Mouse (Mus musculus) activated CD4-positive, CD25-positive, alpha-beta regulatory T cell, adult 4 months (primary cell): Measurements from ENCODE around the gene Ankra2. TPM values are rescaled to one million over a fixed set of nuclear protein-coding genes. Genes with fewer than 3 reads are reported as not detected.

Experiments used
- ATAC-seq: one replicate; pipeline ENCODE4 v1.8.0; 2017
- polyA plus RNA-seq, 2 experiments: library from polyadenylated mRNA; unstranded; fragments of 100-300 nt; shearing (Covaris generic); gene quantifications; one replicate each; pipeline ENCODE4 v1.2.1; 2017

Ankra2 gene
- polyA plus RNA-seq, 2 experiments from 2014 or later = 23.1 to 24.9 TPM

DNA sequence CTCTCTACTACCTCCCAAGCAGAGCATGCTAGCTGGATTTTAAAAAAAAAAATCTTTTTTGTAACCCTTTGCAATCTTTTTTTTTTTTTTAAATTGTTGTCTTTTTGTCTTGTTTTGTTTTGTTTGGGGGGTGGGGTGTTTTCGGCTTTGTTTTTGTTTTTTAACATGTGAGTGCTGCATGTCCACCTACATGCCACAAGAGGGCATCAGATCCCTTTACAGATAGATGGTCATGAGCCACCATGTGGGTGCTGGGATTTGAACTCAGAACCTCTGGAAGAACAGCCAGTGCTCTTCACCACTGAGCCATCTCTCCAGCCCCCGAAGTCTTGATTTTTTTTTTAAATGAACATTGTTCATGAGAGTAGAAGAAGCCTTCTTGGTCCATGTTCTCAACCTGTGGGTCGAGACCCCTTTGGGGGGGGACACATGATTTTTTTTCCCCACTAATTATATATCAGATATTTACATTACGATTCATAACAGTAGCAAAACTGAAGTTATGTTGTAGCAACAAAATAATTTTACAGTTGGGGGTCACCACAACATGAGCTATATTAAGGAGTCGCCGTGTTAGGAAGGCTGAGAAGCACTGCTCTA, 35.1 kb downstream of the Ankra2 start:
- ATAC-seq = no peak

DNA sequence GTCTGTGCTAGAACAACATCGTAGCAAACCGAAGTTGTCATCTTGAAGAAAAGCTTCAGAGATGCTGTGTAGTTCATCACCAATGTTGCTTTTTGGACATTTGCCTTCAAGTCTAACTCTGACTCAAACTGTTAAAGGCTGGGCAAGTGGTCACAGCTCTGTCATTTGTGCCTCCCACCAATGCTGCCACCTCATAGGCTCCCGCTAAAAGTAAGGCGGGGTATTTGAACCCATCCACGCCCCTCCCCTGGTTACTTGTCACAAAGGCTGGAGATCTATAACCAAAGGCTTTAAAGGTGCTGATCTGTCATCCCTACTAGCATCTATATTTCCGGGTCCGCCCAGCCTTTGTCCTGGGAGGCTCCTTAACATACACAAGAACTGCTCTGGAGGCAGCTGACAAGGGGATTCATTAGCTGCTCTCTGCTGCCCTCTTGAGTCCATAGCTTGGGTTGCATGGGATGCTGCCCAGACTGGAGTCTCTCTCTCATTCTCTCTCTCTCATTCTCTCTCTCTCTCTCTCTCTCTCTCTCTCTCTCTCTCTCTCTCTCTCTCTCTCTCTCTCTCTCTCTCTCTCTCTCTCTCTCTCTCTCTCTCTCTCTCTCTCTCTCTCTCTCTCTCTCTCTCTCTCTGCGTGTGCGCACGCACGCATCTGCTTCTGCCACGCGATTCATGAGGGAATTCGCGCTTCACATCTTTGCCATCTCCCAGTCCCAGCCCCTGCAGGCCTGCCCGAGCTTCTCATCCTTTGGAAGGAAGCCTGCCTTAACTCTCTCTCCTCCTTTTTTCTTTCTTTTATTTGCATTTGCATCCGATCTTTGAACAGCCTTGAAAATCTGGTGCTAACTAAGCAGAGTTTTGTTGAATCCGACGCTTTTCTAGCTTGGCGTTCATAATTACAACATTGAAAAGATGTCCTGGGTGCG, 36.2 kb downstream of the Ankra2 start:
- peak; percentile 82 for ATAC-seq

DNA sequence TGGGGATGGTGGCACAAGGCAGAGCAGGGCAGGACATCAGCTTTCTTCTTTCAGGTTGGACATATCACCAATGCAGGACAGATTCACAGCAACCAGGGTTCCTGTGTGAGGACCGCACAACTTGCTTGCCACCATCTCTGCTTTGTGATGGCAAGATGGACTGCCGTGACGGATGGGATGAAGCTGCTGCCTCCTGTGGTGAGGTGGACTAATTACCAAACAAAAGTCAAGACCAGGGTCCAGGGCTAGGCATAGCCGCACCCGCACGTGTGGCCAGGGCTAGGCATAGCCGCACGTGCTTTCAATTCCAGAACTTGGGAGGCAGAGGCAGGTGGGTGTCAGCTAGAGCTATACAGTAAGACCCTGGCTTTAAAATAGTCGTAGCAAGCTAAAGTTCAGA, 42.4 kb downstream of the Ankra2 start:
- no peak for ATAC-seq

DNA sequence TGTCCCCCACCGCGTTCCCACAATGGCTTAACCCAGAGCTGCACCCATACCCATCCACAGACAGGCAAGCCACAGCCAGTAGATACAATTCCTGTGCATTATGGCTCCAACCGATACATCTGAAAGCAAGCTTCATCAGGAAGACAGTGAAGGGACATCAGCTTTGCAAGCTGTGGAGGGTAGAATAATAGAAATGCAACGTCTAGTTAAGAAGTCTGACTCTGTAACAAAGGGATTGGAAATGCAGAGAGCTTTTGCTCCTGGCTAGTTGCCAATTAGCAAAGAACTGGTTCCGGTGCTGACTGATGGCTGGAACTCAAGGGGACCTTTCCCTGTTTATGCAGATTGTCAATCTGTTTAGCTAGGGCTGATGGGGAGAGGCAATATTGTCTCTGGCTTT, 43.5 kb downstream of the Ankra2 start:
- ATAC-seq = no peak

DNA sequence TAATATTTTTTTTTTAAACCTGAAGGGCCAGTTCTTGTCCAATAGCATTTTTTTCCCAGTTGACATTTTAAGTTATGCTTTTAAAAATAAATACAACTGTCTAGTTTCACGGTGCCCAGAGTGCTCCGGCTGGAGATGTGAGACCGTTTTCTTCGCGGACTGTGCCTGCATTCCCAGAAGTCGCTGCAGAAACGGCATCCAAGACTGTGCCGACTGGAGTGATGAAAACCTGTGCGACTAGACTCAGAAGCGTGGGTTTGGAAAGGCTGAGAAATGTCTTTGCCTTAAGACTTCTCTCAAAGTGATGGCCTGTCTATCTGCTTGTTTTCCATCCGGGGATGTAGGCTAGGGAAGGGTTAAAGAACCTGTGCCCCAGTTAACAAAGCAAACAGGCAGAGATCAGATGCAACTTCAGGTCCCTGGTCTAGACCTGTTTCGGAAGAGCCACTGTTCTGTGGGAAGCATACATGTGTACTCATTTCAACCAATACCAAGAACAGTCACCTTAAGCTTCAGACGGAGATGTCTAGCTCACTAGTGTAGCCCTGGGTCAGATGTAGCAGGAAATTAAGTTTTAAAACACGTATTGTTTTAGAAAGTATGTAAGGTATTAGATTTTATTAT, 44.1 kb downstream of the Ankra2 start:
- no peak for ATAC-seq

DNA sequence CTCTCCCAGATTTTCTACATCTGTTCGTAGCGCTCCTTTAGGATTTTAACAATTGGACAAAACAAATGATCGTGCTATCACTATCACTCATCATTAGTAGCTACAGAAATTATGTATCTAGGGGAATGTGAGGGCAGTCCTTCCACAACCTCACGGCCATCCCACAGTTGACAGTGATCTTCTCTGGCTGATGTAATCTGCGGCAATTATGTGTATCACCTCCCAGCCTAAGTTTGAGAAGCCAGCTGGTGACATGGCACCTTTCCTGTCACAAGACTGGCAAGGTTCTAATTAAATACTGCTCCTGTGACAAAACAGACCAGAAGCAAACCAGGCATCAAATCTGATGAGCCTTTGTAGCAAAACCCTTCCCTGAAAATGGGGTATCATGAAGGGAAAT, 45.1 kb downstream of the Ankra2 start:
- ATAC-seq = no peak

DNA sequence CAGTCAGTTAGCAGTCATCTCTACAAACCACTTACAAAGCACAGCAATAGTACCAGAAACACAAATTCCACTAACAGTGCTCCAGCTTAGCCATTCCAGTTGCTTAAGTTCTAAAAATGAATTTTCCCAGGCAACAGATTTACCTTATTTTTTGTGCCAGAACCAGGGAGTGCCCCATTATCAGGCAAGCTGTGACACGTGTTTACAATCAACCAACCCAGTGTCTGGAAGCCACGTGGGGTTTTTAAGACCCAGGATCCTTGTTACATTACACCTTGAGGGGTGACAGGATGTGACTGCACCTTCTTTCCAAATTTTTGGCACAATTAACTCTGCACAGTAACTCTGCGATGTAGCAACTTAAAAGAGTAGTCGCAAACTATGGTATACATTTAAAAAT, 45.9 kb downstream of the Ankra2 start:
- no peak for ATAC-seq

DNA sequence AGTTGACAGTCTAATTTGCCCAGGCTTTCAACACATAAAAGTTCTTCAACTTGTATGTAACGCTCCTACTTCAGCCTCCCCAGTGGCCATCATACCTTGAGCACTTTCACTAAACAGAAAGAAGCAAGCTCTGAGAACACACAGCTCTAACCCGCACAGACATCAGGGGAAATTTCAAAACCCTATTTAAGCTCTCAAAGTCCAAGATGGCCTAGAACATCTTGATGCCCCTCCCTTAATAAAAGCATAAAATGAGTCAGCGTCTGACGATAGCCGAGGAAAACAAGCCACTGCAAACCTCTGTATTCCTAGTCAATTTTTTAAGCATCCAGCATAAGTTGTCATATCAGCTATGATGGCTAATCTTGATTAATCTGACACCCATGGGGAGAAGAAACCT, 48.7 kb downstream of the Ankra2 start:
- ATAC-seq = no peak

DNA sequence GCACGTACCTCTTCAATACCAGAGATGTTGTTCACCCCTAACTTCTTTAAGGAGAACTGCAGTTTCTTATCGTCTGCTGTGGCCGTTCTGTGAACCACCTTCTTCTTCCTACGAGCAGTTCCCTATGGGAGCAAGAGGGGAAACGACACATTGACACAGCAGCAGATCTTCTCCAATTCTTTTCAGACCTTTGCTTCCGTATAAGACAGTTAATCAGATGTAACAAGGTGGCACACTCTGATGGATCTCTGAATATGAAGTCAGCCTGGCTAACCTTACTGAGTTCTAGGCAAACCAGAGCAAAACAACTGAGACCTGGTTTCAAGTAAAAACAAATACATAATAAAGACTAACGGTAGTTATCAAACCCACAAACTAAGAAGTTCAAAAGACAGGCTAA, 50.8 kb downstream of the Ankra2 start:
- no peak for ATAC-seq

DNA sequence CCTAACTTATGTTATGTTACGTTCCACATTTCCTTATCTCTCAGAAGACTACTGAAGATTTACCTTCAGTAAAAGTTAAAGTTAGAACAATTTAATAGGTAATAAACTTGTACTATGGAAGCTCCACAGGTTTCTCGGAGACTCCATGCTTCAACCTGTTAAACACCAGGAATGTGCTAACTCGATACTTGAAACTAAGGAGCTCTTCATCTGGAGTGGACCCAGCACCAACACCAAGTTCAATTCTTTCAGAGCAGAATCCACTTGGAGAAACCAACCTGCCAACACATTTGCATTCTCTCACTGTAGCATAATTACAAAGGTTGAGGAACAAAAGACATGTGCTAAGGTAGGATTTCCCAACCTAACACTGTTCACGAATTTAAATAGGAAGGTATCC, 52.2 kb downstream of the Ankra2 start:
- ATAC-seq = no peak

GRCm38 (mm10) chr13:98316140-98316479, 53.2 kb downstream of the Ankra2 start:
- no peak for ATAC-seq

DNA sequence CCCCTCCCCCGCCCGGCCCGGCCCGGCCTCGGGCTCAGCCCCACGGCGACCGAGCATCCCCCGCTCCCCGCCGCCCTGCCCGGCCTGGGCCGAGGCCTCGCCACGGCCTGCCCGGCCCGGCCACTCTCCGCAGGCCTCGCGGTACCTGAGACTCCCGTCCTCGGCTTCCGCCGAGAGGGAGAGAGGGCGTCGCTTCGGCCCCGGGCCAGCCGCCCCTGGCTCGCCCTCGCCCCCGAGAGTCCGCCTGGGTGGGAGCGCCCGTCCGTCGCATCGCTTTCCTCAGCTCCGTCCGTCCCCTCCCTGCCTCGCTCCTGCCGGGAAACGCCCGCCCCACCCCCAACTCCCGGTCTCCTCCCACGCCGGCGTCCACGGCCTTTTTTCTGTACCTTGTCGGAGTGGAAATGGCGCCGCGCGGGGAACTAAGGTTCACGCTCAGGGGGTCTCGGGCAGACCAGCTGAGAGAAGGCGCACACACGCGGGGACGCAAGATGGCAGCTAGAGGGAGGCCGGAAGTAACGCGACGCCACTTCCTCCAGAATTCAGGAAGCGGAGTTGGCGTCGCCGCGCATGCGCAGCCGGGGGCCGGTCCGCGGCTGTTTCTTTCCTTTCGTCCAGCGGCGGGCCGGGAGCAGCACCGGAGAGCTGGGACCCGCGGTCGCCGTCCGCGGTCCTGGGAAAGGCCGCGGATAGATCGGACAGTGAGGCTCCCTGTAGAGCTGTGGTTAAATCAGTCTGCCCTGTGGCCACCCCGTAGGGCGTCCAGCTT, 53.8 kb downstream of the Ankra2 start, which contains the start of gene Btf3:
Btf3 (minus strand) TSS at position 527 of the 766 bp plus-strand sequence.
- peak; percentile 91 for ATAC-seq

DNA sequence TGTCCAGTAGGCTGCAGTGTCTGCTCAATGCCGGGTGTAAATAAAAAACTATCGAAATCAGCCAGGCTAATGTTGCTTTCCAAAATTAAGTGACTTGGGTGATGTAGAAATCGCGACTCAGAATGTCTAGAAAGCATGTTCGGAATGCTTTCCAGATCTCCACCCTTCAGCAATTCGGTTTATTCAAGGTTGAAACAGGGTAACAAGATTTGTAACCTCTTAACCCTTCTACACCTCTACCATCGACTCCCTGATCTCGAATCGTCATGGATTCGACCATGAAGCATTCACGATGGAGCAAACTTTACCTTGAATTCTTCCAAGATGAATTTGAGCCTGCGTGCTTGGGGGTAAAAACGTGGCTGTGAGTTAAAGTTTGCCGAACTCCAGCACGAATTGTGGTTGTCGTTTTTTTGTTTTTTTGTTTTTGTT, 54.4 kb downstream of the Ankra2 start:
- peak; percentile 34 for ATAC-seq

- ATAC-seq = no peak
Observed at GRCm38 (mm10) chr13:98317911-98318310, 55.0 kb downstream of the Ankra2 start.

Other genes with a start within 250 kb of the Ankra2 start
- under 1 TPM in 1 of 2 experiments, not detected in 1; 0.08 TPM for gene Arhgef28, start 56.6 kb upstream of the Ankra2 start, polyA plus RNA-seq
- 10 to 100 TPM; 23.8 to 26.9 TPM for gene Utp15, start within 50 bp of the Ankra2 start, polyA plus RNA-seq
- gene Gm21976, start 16.8 kb downstream of the Ankra2 start, polyA plus RNA-seq = not detected
- gene Btf3, start 53.9 kb downstream of the Ankra2 start, polyA plus RNA-seq = 1,000 to 10,000 TPM in 1 of 2 experiments, 100 to 1,000 TPM in 1; 915 to 1,034 TPM
- gene Foxd1, start 91.2 kb downstream of the Ankra2 start, polyA plus RNA-seq = not detected
- gene Gm10320, start 228.9 kb downstream of the Ankra2 start, polyA plus RNA-seq = 1 to 10 TPM in 1 of 2 experiments, not detected in 1; 1.3 TPM